Mouse (Mus musculus): ENCODE results near the gene Gm13276. TPM values are rescaled to one million over a fixed set of nuclear protein-coding genes. Genes with fewer than 3 reads are reported as not detected.

The Gm13276 gene
- total RNA-seq, 2 experiments from 2014 or later = not detected

Other genes with a start within 250 kb of the Gm13276 start
- gene Ifna15, start 227.5 kb upstream of the Gm13276 start, total RNA-seq (2021) = not detected
- not detected for gene Ifna14, start 213.9 kb upstream of the Gm13276 start, total RNA-seq (2021)
- gene Ifna9, start 193.3 kb upstream of the Gm13276 start, total RNA-seq (2021) = not detected
- gene Ifna12, start 182.3 kb upstream of the Gm13276 start, total RNA-seq (2021) = not detected
- gene C87499, start 151.3 kb upstream of the Gm13276 start, total RNA-seq (2021) = not detected
- gene Ifna13, start 141.2 kb upstream of the Gm13276 start, total RNA-seq (2021) = not detected
- gene Ifna16, start 108.8 kb upstream of the Gm13276 start, total RNA-seq (2021) = not detected
- not detected for gene Ifna2, start 101.8 kb upstream of the Gm13276 start, total RNA-seq (2021)
- gene Ifnab, start 94.3 kb upstream of the Gm13276 start, total RNA-seq (2021) = not detected
- 1 to 10 TPM; 1.2 to 1.4 TPM for gene Gm26566, start 63.9 kb upstream of the Gm13276 start, total RNA-seq (2021)
- 100 to 1,000 TPM; 104 to 108 TPM for gene Klhl9, start 63.2 kb upstream of the Gm13276 start, total RNA-seq (2021)
- gene Gm13271, start 30.8 kb upstream of the Gm13276 start, total RNA-seq (2021) = not detected
- not detected for gene Gm13283, start 25.6 kb upstream of the Gm13276 start, total RNA-seq (2021)
- not detected for gene Gm13290, start 11.9 kb upstream of the Gm13276 start, total RNA-seq (2021)
- not detected for gene Gm13289, start 8.8 kb upstream of the Gm13276 start, total RNA-seq (2021)
- gene Gm13272, start 5.9 kb upstream of the Gm13276 start, total RNA-seq (2021) = not detected
- not detected for gene Ifnz, start 3.6 kb upstream of the Gm13276 start, total RNA-seq (2021)
- not detected for gene Gm13277, start 2.9 kb downstream of the Gm13276 start, total RNA-seq (2021)
- gene Gm13278, start 5.8 kb downstream of the Gm13276 start, total RNA-seq (2021) = not detected
- gene Gm13275, start 8.8 kb downstream of the Gm13276 start, total RNA-seq (2021) = not detected
- not detected for gene Gm13279, start 11.7 kb downstream of the Gm13276 start, total RNA-seq (2021)
- gene Gm13285, start 14.0 kb downstream of the Gm13276 start, total RNA-seq (2021) = not detected
- gene Gm13287, start 17.5 kb downstream of the Gm13276 start, total RNA-seq (2021) = not detected
- gene Gm13288, start 19.8 kb downstream of the Gm13276 start, total RNA-seq (2021) = not detected
- gene Ifna7, start 30.5 kb downstream of the Gm13276 start, total RNA-seq (2021) = not detected
- not detected for gene Ifna11, start 34.2 kb downstream of the Gm13276 start, total RNA-seq (2021)
- not detected for gene Ifna6, start 41.7 kb downstream of the Gm13276 start, total RNA-seq (2021)
- gene Ifna5, start 49.8 kb downstream of the Gm13276 start, total RNA-seq (2021) = not detected
- not detected for gene Ifna4, start 56.2 kb downstream of the Gm13276 start, total RNA-seq (2021)
- gene Ifna1, start 64.4 kb downstream of the Gm13276 start, total RNA-seq (2021) = not detected
- not detected for gene Ifne, start 94.5 kb downstream of the Gm13276 start, total RNA-seq (2021)

Data from left cerebral cortex, postnatal 25 days (tissue).